Mouse (Mus musculus): Measurements from ENCODE around the gene Sv2a.

DNA sequence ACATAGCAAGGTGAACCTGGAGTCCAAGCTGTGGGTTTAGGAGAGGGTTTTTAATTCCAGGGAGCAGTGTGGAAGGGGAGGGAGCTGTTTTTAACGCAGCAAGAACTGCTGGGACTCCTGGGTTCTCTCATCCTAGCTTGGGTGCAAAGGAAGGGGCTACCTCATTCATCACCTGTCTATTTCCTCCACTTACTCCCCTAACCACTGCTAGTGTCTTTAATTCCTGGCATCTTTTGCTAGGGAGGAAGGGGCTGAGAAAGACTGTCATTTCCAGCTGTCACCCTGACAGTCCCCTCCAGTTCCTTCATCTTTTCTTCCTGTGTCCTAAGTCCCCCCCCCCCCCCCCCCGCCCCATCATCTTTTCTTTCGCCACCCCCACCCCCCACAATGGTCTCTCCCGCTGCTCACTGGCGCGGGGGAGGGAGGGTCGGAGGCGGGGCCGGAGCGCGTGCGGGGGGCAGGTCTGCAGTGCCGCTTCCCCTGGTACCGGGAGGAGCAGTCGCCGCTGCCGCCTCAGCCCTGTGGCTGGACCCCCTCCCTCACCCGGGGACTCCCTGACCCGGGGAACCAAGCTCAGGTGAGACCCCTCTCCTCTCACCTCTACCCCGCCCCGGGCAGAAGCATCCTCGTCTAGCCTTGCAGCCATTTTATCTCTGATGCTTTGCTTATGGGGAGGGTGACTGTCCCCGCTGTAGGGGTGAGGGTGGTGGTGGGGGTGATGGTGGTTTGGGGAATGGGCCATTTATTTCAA, at the start of gene Sv2a:
- TF ChIP-seq POLR2A (IDR thresholded peaks at IDR 0.05; ENCODE audit: borderline replicate concordance, control insufficient read depth, low read depth, low read length) (no peak), CTCF (IDR thresholded peaks at IDR 0.05; ENCODE audit: control insufficient read depth, insufficient read depth, low read length) (no peak)

All from bone marrow, adult 2 months (tissue).